Mouse (Mus musculus) adrenal gland, adult 10 weeks (tissue): ENCODE data around the gene Pcca. TPM values are rescaled to one million over a fixed set of nuclear protein-coding genes. Genes with fewer than 3 reads are reported as not detected.

Experiments
- polyA plus RNA-seq: library from polyadenylated mRNA; stranded (reverse); fragments of 350-450 nt; fragmentation: Illumina TruSeq; extraction: RNeasy Lipid Tissue Mini Kit (QIAGEN cat#74804); gene quantifications from one replicate; pipeline ENCODE4 v1.2.3, GENCODE M21; 2014; ENCODE audit warnings: low read depth, low replicate concordance

Pcca gene
- polyA plus RNA-seq = 128 TPM

GRCm38 (mm10) chr14:122534017-122534924 lies at the start of gene Pcca:
Gene Pcca, plus strand, starts transcription at chr14:122534324.

GRCm38 (mm10) chr14:122490441-122491328 lies 43.4 kb upstream of the Pcca start, which contains the start of gene Gm10837:
Gene Gm10837, plus strand, starts transcription at chr14:122490586.

DNA sequence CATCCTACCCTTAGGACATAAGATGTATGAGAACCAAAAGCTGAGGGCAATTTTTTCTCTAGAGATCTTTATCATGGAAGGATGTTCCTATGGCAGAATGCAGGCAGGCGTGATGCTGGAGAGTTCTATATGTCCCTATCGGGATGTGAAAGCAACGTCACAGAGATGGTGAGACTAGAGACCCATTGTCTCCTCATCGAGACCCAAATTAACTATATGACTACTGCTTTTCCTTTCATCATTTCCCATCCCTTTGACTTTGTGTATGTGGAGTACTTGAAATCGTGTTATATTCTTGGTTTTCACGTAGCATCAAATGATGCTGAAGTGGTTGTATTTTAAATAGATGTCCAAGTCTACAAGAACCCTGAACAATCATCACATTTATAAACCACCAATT lies 379.5 kb downstream of the Pcca start, which contains the start of gene Ggact:
Gene Ggact, minus strand, starts transcription at position 101 of the 400 bp plus-strand sequence.

Other genes with a start within 250 kb of the Pcca start
- not detected for gene Gm5089, start 83.2 kb upstream of the Pcca start, polyA plus RNA-seq
- not detected for gene Zic5, start 68.6 kb upstream of the Pcca start, polyA plus RNA-seq
- gene Zic2, start 58.9 kb upstream of the Pcca start, polyA plus RNA-seq = not detected
- not detected for gene Gm10837, start 43.7 kb upstream of the Pcca start, polyA plus RNA-seq